Mouse (Mus musculus): Measurements from ENCODE around the gene Pold3. TPM values are rescaled to one million over a fixed set of nuclear protein-coding genes. Genes with fewer than 3 reads are reported as not detected.
"Not testable (repeated sequence)": the region's sequence is repeated elsewhere in the genome, so short reads cannot be mapped to it uniquely, and the experiment has no call there.

Gene Pold3
- polyA plus RNA-seq, 1 experiment: 2.9 TPM

- Histone ChIP-seq H3K4me3 (replicated peaks) (no peak overlapping the region), H3K36me3 (ENCODE audit: control insufficient read depth) (peaks cover 98% of the 10 kb centered on the region)
Observed at GRCm38 (mm10) chr7:100086891-100087290, 34.5 kb downstream of the Pold3 start.

GRCm38 (mm10) chr7:100086159-100086755 lies 35.1 kb downstream of the Pold3 start:
- TF ChIP-seq TAL1 (IDR thresholded peaks at IDR 0.05; ENCODE audit: low read length) (no peak), GATA1 (IDR thresholded peaks at IDR 0.05; ENCODE audit: low read length) (no peak)
- Histone ChIP-seq H3K9me3 (ENCODE audit: control insufficient read depth, low read length) (peaks cover 6% of the 10 kb centered on the region), H3K27me3 (ENCODE audit: control insufficient read depth) (no peaks in the 10 kb centered on the region), H3K36me3 (ENCODE audit: control insufficient read depth) (peaks cover 98% of the 10 kb centered on the region), H3K4me1 (ENCODE audit: control insufficient read depth) (peaks cover 6% of the 10 kb centered on the region), H3K4me3 (replicated peaks) (no peak overlapping the region)

More at GRCm38 (mm10) chr7:100086891-100087290, 34.5 kb downstream of the Pold3 start:
- Histone ChIP-seq H3K9me3 (ENCODE audit: control insufficient read depth, low read length) (peaks cover 6% of the 10 kb centered on the region), H3K27me3 (ENCODE audit: control insufficient read depth) (no peaks in the 10 kb centered on the region), H3K4me1 (ENCODE audit: control insufficient read depth) (peaks cover 6% of the 10 kb centered on the region)
- TF ChIP-seq TAL1 (IDR thresholded peaks at IDR 0.05; ENCODE audit: low read length): no peak
- no peak for TF ChIP-seq GATA1 (IDR thresholded peaks at IDR 0.05; ENCODE audit: low read length)

- no peaks in the 10 kb centered on the region for H3K4me1 ChIP-seq (ENCODE audit: control insufficient read depth)
- peaks cover under 1% of the 10 kb centered on the region; the same call in 1 of the 2 replicates for H3K9me3 ChIP-seq (ENCODE audit: control insufficient read depth, low read length)
- TF ChIP-seq GATA1 (IDR thresholded peaks at IDR 0.05; ENCODE audit: low read length) (no peak), TAL1 (IDR thresholded peaks at IDR 0.05; ENCODE audit: low read length) (no peak)
- H3K36me3 ChIP-seq (ENCODE audit: control insufficient read depth): peaks cover 98% of the 10 kb centered on the region
- H3K4me3 ChIP-seq (replicated peaks): no peak overlapping the region
- no peaks in the 10 kb centered on the region for H3K27me3 ChIP-seq (ENCODE audit: control insufficient read depth)
Observed at GRCm38 (mm10) chr7:100083812-100084211, 37.6 kb downstream of the Pold3 start.

- peaks cover 99% of the 10 kb centered on the region for H3K36me3 ChIP-seq (ENCODE audit: control insufficient read depth)
- H3K9me3 ChIP-seq (ENCODE audit: control insufficient read depth, low read length): no peaks in the 10 kb centered on the region
- H3K4me3 ChIP-seq (replicated peaks): no peak overlapping the region
- TF ChIP-seq GATA1 (IDR thresholded peaks at IDR 0.05; ENCODE audit: low read length) (no peak), TAL1 (IDR thresholded peaks at IDR 0.05; ENCODE audit: low read length) (no peak)
- no peaks in the 10 kb centered on the region for H3K27me3 ChIP-seq (ENCODE audit: control insufficient read depth)
- no peaks in the 10 kb centered on the region for H3K4me1 ChIP-seq (ENCODE audit: control insufficient read depth)
Observed at GRCm38 (mm10) chr7:100082836-100083235, 38.5 kb downstream of the Pold3 start.

GRCm38 (mm10) chr7:100080087-100080781 lies 41.1 kb downstream of the Pold3 start:
- H3K36me3 ChIP-seq (ENCODE audit: control insufficient read depth): peaks cover 93% of the 10 kb centered on the region
- H3K9me3 ChIP-seq (ENCODE audit: control insufficient read depth, low read length): no peaks in the 10 kb centered on the region
- H3K4me1 ChIP-seq (ENCODE audit: control insufficient read depth): no peaks in the 10 kb centered on the region
- H3K27me3 ChIP-seq (ENCODE audit: control insufficient read depth): no peaks in the 10 kb centered on the region
- TF ChIP-seq TAL1 (IDR thresholded peaks at IDR 0.05; ENCODE audit: low read length) (no peak), GATA1 (IDR thresholded peaks at IDR 0.05; ENCODE audit: low read length) (no peak)
- H3K4me3 ChIP-seq (replicated peaks): no peak overlapping the region

GRCm38 (mm10) chr7:100077071-100077470 lies 44.3 kb downstream of the Pold3 start:
- Histone ChIP-seq H3K27me3 (ENCODE audit: control insufficient read depth) (no peaks in the 10 kb centered on the region), H3K36me3 (ENCODE audit: control insufficient read depth) (peaks cover 66% of the 10 kb centered on the region), H3K9me3 (ENCODE audit: control insufficient read depth, low read length) (no peaks in the 10 kb centered on the region), H3K4me3 (replicated peaks) (no peak overlapping the region), H3K4me1 (ENCODE audit: control insufficient read depth) (no peaks in the 10 kb centered on the region)
- no peak for TF ChIP-seq TAL1 (IDR thresholded peaks at IDR 0.05; ENCODE audit: low read length)
- TF ChIP-seq GATA1 (IDR thresholded peaks at IDR 0.05; ENCODE audit: low read length): no peak

- no peak overlapping the region for H3K4me3 ChIP-seq (replicated peaks)
- TF ChIP-seq TAL1 (IDR thresholded peaks at IDR 0.05; ENCODE audit: low read length) (no peak), GATA1 (IDR thresholded peaks at IDR 0.05; ENCODE audit: low read length) (no peak)
Observed at GRCm38 (mm10) chr7:100076296-100076695, 45.1 kb downstream of the Pold3 start.

GRCm38 (mm10) chr7:100073959-100074358 lies 47.4 kb downstream of the Pold3 start:
- Histone ChIP-seq H3K9me3 (ENCODE audit: control insufficient read depth, low read length) (no peaks in the 10 kb centered on the region), H3K4me1 (ENCODE audit: control insufficient read depth) (no peaks in the 10 kb centered on the region), H3K36me3 (ENCODE audit: control insufficient read depth) (peaks cover 34% of the 10 kb centered on the region), H3K4me3 (replicated peaks) (no peak overlapping the region), H3K27me3 (ENCODE audit: control insufficient read depth) (no peaks in the 10 kb centered on the region)
- TF ChIP-seq GATA1 (IDR thresholded peaks at IDR 0.05; ENCODE audit: low read length) (no peak), TAL1 (IDR thresholded peaks at IDR 0.05; ENCODE audit: low read length) (no peak)

More at GRCm38 (mm10) chr7:100076296-100076695, 45.1 kb downstream of the Pold3 start:
- Histone ChIP-seq H3K9me3 (ENCODE audit: control insufficient read depth, low read length) (no peaks in the 10 kb centered on the region), H3K4me1 (ENCODE audit: control insufficient read depth) (no peaks in the 10 kb centered on the region), H3K27me3 (ENCODE audit: control insufficient read depth) (no peaks in the 10 kb centered on the region), H3K36me3 (ENCODE audit: control insufficient read depth) (peaks cover 58% of the 10 kb centered on the region)

GRCm38 (mm10) chr7:100052991-100053390 lies 68.4 kb downstream of the Pold3 start:
- not testable (repeated sequence) for H3K4me3 ChIP-seq (replicated peaks); H3K27me3 ChIP-seq (ENCODE audit: control insufficient read depth); H3K9me3 ChIP-seq (ENCODE audit: control insufficient read depth, low read length); H3K4me1 ChIP-seq (ENCODE audit: control insufficient read depth); H3K36me3 ChIP-seq (ENCODE audit: control insufficient read depth)

Measured in erythroblast, embryonic 14.5 days (primary cell).